Mouse (Mus musculus): ENCODE results near the gene Tmem186. TPM values are rescaled to one million over a fixed set of nuclear protein-coding genes. Genes with fewer than 3 reads are reported as not detected.

The Tmem186 gene
- total RNA-seq, 2 experiments from 2014 or later, result 4.2 to 6.6 TPM

- no peak for ATAC-seq (ENCODE audit: poor library complexity, severe bottlenecking)
Observed at GRCm38 (mm10) chr16:8613447-8613846, 24.1 kb downstream of the Tmem186 start.

GRCm38 (mm10) chr16:8613039-8613438, 24.5 kb downstream of the Tmem186 start:
- ATAC-seq (ENCODE audit: poor library complexity, severe bottlenecking), result no peak

GRCm38 (mm10) chr16:8612214-8613005, 25.1 kb downstream of the Tmem186 start:
- peak; percentile 60 for ATAC-seq (ENCODE audit: poor library complexity, severe bottlenecking)

- no peak for ATAC-seq (ENCODE audit: poor library complexity, severe bottlenecking)
Observed at GRCm38 (mm10) chr16:8610397-8610796, 27.1 kb downstream of the Tmem186 start.

DNA sequence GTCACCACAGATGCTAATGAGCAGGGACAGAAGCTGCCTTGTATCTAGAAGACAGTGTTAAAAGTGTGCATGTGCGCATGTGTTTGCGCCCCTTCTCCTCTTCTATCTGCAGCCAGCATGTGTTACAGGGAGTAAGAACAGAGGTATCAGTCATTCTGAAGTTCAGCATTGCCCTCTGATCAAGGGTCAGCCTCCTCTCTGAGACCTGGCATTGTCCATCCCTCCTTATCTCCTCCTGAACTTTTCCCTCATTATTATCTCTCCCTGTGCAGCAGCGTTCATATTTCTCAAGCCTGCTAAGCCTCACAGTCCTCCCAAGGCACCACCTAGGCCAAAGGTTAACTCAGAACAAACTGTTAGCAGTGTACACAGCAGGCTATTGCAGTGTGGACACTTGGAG, 33.7 kb downstream of the Tmem186 start:
- no peak for ATAC-seq (ENCODE audit: poor library complexity, severe bottlenecking)

GRCm38 (mm10) chr16:8597516-8597915, 40.0 kb downstream of the Tmem186 start:
- ATAC-seq (ENCODE audit: poor library complexity, severe bottlenecking), result no peak

DNA sequence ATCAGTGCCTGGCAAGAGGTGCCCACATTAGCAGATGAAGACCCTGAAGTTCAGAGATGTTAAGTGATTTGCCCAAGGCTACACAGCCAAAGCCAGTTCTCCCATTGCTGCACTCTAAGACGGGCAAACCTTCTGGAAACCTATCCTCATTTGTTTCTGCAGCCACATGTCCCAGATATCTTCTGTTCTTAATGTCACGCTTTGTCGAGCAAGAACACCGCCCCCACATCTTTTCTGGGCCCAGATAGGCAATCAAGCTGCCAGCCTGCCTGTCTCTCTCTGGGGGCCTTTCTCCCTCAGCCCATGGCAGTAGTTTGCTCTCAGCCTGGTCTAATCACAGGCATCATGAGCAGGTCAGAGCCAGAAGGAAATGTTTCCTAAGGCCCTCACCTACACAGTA, 41.2 kb downstream of the Tmem186 start:
- no peak for ATAC-seq (ENCODE audit: poor library complexity, severe bottlenecking)

DNA sequence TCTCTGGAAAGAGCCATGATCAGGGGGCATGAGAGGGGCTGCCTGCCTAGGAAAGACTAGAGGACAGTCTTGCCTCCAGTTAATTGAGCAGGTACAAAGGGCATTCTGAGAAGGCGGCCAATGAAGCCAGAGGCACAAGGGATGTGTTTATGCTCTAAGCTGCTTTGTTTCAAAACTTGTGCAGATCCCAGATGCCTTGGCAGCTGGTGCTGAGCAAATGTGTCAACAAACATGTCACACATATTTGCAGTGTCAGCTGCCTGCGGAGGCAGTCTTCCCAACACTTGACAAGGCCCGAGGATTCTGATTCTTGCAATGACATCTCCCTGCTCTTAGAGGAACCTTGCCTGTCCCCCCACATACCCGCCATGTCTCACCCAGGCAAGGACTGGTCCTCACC, 42.1 kb downstream of the Tmem186 start:
- ATAC-seq (ENCODE audit: poor library complexity, severe bottlenecking), result no peak

DNA sequence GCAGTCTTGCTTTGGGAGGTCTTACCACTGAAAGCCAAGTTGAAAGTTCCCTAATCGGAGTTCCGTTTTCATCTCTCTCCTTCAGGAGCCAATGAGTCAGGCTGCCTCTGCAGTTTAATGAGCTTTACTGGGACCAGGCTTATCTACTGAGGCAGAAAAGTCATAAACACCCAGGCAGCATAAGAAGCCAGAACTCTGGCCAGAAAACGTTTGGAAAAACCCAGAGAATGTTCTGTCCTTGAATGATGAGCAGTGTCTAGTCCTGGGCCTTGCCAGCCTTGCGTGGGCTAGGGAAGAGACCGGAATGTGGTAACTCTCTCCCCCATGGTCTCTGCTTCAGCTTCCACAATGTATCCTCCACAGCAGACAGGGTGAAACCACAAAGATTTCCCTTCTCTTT, 52.5 kb downstream of the Tmem186 start:
- no peak for ATAC-seq (ENCODE audit: poor library complexity, severe bottlenecking)

- ATAC-seq (ENCODE audit: poor library complexity, severe bottlenecking), result no peak
Observed at GRCm38 (mm10) chr16:8584248-8584647, 53.3 kb downstream of the Tmem186 start.

Other genes starting within 250 kb of the Tmem186 start
- gene Tmem114, start 212.6 kb downstream of the Tmem186 start, total RNA-seq (2015), result not detected in 2 replicates
- gene Tmem114, start 212.6 kb downstream of the Tmem186 start, total RNA-seq (2017), result not detected in 2 replicates
- gene Mettl22, start 166.9 kb downstream of the Tmem186 start, total RNA-seq (2015), result 2.9 and 6.1 TPM in 2 replicates
- gene Mettl22, start 166.9 kb downstream of the Tmem186 start, total RNA-seq (2017), result 2.7 and 4.5 TPM in 2 replicates
- gene Abat, start 124.3 kb downstream of the Tmem186 start, total RNA-seq (2015), result 0.02 TPM in 1 of 2 replicates, not detected in the other
- 0.20 TPM in 1 of 2 replicates, not detected in the other for gene Abat, start 124.3 kb downstream of the Tmem186 start, total RNA-seq (2017)
- 44.8 and 52.5 TPM in 2 replicates for gene Pmm2, start within 50 bp of the Tmem186 start, total RNA-seq (2015)
- 55.3 and 62.6 TPM in 2 replicates for gene Pmm2, start within 50 bp of the Tmem186 start, total RNA-seq (2017)
- gene Carhsp1, start 34.4 kb upstream of the Tmem186 start, total RNA-seq (2015), result 18.1 and 21.9 TPM in 2 replicates
- gene Carhsp1, start 34.4 kb upstream of the Tmem186 start, total RNA-seq (2017), result 27.1 and 29.6 TPM in 2 replicates
- gene Gm5767, start 43.1 kb upstream of the Tmem186 start, total RNA-seq (2015), result not detected in 2 replicates
- gene Gm5767, start 43.1 kb upstream of the Tmem186 start, total RNA-seq (2017), result not detected in 2 replicates
- 127 and 132 TPM in 2 replicates for gene Usp7, start 154.6 kb upstream of the Tmem186 start, total RNA-seq (2015)
- 122 and 137 TPM in 2 replicates for gene Usp7, start 154.6 kb upstream of the Tmem186 start, total RNA-seq (2017)
- 45.2 and 57.7 TPM in 2 replicates for gene 1810013L24Rik, start 192.4 kb upstream of the Tmem186 start, total RNA-seq (2015)
- 48.3 and 56.3 TPM in 2 replicates for gene 1810013L24Rik, start 192.4 kb upstream of the Tmem186 start, total RNA-seq (2017)

All from megakaryocyte, adult 5-6 weeks (primary cell).